Mouse (Mus musculus): ENCODE measurements around the gene Acbd4.

DNA sequence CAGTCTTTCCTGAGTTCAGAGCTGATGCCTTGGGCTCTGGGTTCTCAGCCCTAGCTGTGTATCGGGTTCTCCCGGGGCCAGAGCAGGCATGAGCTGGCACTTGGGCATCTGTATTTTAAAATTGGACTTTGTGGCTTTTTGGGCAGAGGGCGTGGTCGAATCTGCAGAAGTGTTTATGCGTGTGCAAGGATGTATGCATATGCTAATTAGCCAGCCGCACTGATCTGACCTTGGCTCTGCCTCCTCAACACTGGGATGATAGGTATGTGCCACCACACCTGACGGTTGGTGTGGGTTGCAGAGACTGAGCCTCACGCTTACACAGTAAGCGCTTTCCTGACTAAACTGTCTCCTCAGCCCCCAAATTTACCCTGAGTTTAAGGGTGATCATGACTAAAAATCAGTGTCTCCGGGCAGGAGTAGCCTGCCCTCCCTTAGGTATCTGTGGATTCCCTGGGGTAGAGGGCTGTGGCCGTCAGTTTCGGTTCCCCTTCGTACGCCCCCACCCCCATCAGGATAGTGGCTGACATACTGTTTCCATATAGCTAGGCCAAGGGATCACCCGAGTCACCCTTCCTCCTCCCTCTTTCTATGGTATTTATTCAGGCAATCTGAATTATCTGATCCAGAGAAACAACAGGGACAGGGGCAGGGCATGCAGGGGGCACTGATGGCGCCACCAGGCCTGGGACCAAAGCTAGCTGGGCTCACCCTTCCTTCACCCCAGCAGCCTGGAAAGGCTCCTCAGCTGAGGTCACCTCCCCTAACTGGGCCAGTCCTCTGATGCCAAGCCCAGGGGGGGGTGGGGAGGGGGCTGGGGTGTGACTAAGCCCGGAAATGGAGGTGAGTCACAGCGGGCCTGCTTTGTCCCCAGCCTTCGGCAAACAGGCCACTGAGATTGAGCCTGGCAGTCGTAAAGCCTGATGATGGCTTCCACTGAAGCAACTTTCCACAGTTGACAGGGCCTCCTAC is 7.3 kb upstream of the Acbd4 start:
- TF ChIP-seq POLR2A (IDR thresholded peaks at IDR 0.05; ENCODE audit: control insufficient read depth, low read depth, low read length) = 0 out of 2 replicates have a peak, but pooled peaks have one; percentile 22
- TF ChIP-seq CTCF (IDR thresholded peaks at IDR 0.05; ENCODE audit: control insufficient read depth, insufficient read depth, insufficient replicate concordance, low read depth, low read length) = no peak
